Mouse (Mus musculus) lung, postnatal 0 days (tissue): ENCODE data around the gene Sdha. TPM values are rescaled to one million over a fixed set of nuclear protein-coding genes. Genes with fewer than 3 reads are reported as not detected.

Source experiments
- ATAC-seq: fragments of 200-750 bp; cut with Nextera tagmentation; 2 replicates; pipeline ENCODE4 v1.8.0; 2017; ENCODE audit warnings: moderate library complexity
- DNase-seq: peaks from one replicate; pipeline ENCODE4 v3.0.0-alpha.2; 2016; ENCODE audit warnings: low spot score
- H3K27ac ChIP-seq: fragments of 300-500 bp; sonication (generic); 2 replicates; pipeline ENCODE4 v1.5.1; 2014; ENCODE audit warnings: antibody characterized with exemption, mild to moderate bottlenecking, low read length, mixed read lengths
- H3K27me3 ChIP-seq: fragments of 300-500 bp; sonication (generic); replicated peaks from 2 replicates; pipeline ENCODE4 v1.6.1; 2014; ENCODE audit warnings: low read length, mixed read lengths; ENCODE audit not compliant: insufficient read depth
- H3K36me3 ChIP-seq: fragments of 300-500 bp; sonication (generic); 2 replicates; pipeline ENCODE4 v1.6.1; 2014; ENCODE audit warnings: low read length, mixed read lengths; ENCODE audit not compliant: insufficient read depth
- H3K4me1 ChIP-seq: fragments of 300-500 bp; sonication (generic); 2 replicates; pipeline ENCODE4 v1.6.1; 2014; ENCODE audit warnings: antibody characterized with exemption, low read depth, low read length, mixed read lengths; ENCODE audit not compliant: insufficient read depth
- H3K4me2 ChIP-seq: fragments of 300-500 bp; sonication (generic); replicated peaks from 2 replicates; pipeline ENCODE4 v1.6.1; 2014; ENCODE audit warnings: low read depth, mild to moderate bottlenecking, low read length, moderate library complexity, mixed read lengths
- H3K4me3 ChIP-seq: fragments of 300-500 bp; sonication (generic); 2 replicates; pipeline ENCODE4 v1.5.1; 2014; ENCODE audit warnings: low read depth, low read length
- H3K9ac ChIP-seq: fragments of 300-500 bp; sonication (generic); replicated peaks from 2 replicates; pipeline ENCODE4 v1.6.1; 2014; ENCODE audit warnings: low read depth, mild to moderate bottlenecking
- H3K9me3 ChIP-seq: fragments of 300-500 bp; sonication (generic); 2 replicates; pipeline ENCODE4 v1.6.1; 2016; ENCODE audit warnings: low read length, mixed read lengths
- CTCF ChIP-seq: IDR thresholded peaks from 2 replicates; pipeline ENCODE4 v1.5.1; 2016; ENCODE audit warnings: antibody characterized with exemption, mild to moderate bottlenecking
- EP300 ChIP-seq: IDR thresholded peaks from 2 replicates; pipeline ENCODE4 v1.6.1; 2016; ENCODE audit warnings: antibody characterized with exemption, mild to moderate bottlenecking, control low read depth
- WGBS: fragments of 180-500 bp; shearing (Covaris S2); extraction: QIAGEN DNeasy Blood & Tissue Kit; methylation state at CpG from one replicate; pipeline ENCODE4 v1.1.7; 2014; 5-methylcytosine and 5-hydroxymethylcytosine counted together
- polyA plus RNA-seq: library from polyadenylated mRNA; unstranded; fragments of >200 nt; fragmentation: Nextera tagmentation; extraction: Ambion mirVana; gene quantifications from 2 replicates; pipeline ENCODE4 v1.2.1, GENCODE M21; 2015

Sdha gene
- polyA plus RNA-seq, result 141 and 162 TPM in 2 replicates

DNA sequence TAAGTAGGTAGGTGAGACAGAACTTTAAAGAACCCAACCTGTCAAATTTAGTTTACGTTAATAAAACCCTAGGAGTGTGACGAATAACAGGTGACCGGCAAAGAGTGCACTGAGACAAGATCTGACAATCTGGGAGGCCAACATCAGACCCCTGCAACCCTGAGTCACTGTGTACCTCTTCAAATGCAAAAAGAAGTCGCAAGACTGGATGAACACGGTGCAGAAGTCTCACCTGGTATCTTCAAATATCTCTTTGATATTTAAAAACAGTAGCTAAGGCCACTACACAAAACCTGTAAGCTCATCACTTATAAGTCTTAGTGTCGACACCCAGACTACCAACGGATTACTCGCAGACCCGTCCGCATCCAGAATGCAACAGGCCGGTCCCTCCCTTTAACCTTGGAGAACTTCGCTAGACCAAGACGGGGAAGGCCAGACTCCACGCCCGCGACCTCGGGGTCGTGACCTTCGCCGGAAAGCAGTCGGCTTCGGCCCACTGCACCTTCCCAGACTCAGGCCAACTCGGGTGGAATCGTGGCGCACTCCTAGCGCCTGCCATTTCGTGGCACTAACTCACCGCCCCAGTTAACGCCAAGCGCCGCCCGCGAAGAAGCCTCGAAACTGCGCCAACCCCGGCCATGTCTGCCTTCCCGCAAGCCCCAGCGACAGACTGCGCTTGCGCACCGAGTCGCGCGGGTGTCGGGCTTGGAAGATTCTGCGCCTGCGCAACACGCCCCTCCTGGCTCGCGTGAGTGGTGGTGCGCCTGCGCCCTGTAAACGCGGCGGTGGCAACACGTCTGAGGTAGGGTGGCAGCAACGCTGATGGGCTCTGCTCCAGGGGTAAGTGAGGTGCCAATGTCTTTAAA, at the start of gene Sdha, which contains the start of gene Ccdc127:
Gene Sdha (minus strand): TSS at position 715 of the 869 bp plus-strand sequence.
Gene Ccdc127 (plus strand): TSS at position 744 of the 869 bp plus-strand sequence.
- TF ChIP-seq CTCF (peak; percentile 28), EP300 (no peak)
- ATAC-seq (peak; percentile 99), DNase-seq (peak; percentile 98)

GRCm38 (mm10) chr13:74399298-74399839, 49.3 kb upstream of the Sdha start, which contains the start of gene Ftl1-ps1:
Gene Ftl1-ps1, plus strand, starts transcription at chr13:74399694.
- no peaks in the 10 kb centered on the region for H3K36me3 ChIP-seq
- H3K27ac ChIP-seq, result no peak within 1 kb of the TSS
- DNase-seq (peak; percentile 6), ATAC-seq (peak; percentile 33; the same call in 1 of the 2 replicates)
- H3K9ac ChIP-seq, result no peak within 1 kb of the TSS
- 11% methylated on average over 11 of the region's 11 CpGs for WGBS
- no peaks in the 10 kb centered on the region for H3K9me3 ChIP-seq
- H3K27me3 ChIP-seq, result no peaks in the 10 kb centered on the region
- H3K4me1 ChIP-seq, result no peaks in the 10 kb centered on the region
- no peak within 1 kb of the TSS for H3K4me3 ChIP-seq
- H3K4me2 ChIP-seq, result no peak within 1 kb of the TSS
- no peak for TF ChIP-seq CTCF
- no peak for TF ChIP-seq EP300

More for the DNA sequence above, at the start of gene Sdha, which contains the start of gene Ccdc127:
- peak within 1 kb of the TSS; percentile 87 for H3K27ac ChIP-seq
- peak within 1 kb of the TSS; percentile 53 for H3K4me2 ChIP-seq
- WGBS, result 2% methylated on average over 57 of the region's 57 CpGs
- H3K36me3 ChIP-seq, result no peaks in the 10 kb centered on the region
- peak within 1 kb of the TSS; percentile 85 for H3K9ac ChIP-seq
- H3K4me3 ChIP-seq, result peak within 1 kb of the TSS; percentile 71
- H3K9me3 ChIP-seq, result no peaks in the 10 kb centered on the region
- H3K4me1 ChIP-seq, result peaks cover 5% of the 10 kb centered on the region; the same call in 1 of the 2 replicates
- no peaks in the 10 kb centered on the region for H3K27me3 ChIP-seq

DNA sequence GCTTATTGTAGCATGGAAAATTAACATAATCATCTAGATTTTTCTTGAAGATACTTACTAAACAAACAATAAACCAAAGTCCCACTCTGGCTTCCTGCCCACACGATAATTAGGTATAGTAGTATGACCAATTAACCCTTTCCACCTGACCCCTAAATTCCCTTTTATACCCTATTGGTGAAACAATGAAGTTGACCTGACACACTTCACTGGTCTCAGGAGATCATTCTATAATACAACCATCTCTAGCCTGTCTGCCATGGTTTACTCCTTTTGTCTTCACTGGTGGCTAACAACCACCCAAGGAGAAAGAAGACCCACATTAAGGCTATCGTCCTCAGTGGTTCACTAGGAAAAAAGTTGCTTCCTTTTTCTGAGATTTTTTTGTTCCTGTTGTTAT, 41.1 kb upstream of the Sdha start:
- Histone ChIP-seq H3K36me3 (no peaks in the 10 kb centered on the region), H3K9ac (no peak overlapping the region), H3K27ac (no peak overlapping the region), H3K4me3 (no peak overlapping the region), H3K4me2 (no peak overlapping the region), H3K4me1 (no peaks in the 10 kb centered on the region; the same call in 1 of the 2 replicates), H3K9me3 (no peaks in the 10 kb centered on the region), H3K27me3 (no peaks in the 10 kb centered on the region)
- WGBS, result 57% methylated on average over 2 of the region's 2 CpGs
- TF ChIP-seq CTCF (no peak), EP300 (no peak)
- ATAC-seq (no peak), DNase-seq (no peak)

- Histone ChIP-seq H3K27me3 (no peaks in the 10 kb centered on the region), H3K4me1 (no peaks in the 10 kb centered on the region; the same call in 1 of the 2 replicates), H3K9ac (peak within 1 kb of the TSS; percentile 50), H3K36me3 (no peaks in the 10 kb centered on the region), H3K4me3 (peak within 1 kb of the TSS; percentile 68), H3K9me3 (no peaks in the 10 kb centered on the region), H3K27ac (no peak within 1 kb of the TSS), H3K4me2 (peak within 1 kb of the TSS; percentile 53)
- 1% methylated on average over 14 of the region's 14 CpGs for WGBS
- DNase-seq (peak; percentile 90), ATAC-seq (peak; percentile 90)
- peak; percentile 11; the same call in 1 of the 2 replicates for TF ChIP-seq EP300
- TF ChIP-seq CTCF, result no peak
Measured at GRCm38 (mm10) chr13:74390371-74390990, 40.4 kb upstream of the Sdha start, which contains the start of gene Zfp72. Gene Zfp72, minus strand, starts transcription at chr13:74390836.

GRCm38 (mm10) chr13:74389730-74390129, 39.6 kb upstream of the Sdha start:
- TF ChIP-seq EP300, result no peak
- peak; percentile 30; the same call in 1 of the 2 replicates for TF ChIP-seq CTCF
- Histone ChIP-seq H3K9me3 (no peaks in the 10 kb centered on the region), H3K4me1 (no peaks in the 10 kb centered on the region; the same call in 1 of the 2 replicates), H3K27me3 (no peaks in the 10 kb centered on the region), H3K9ac (no peak overlapping the region), H3K4me2 (peak overlapping the region; percentile 53), H3K36me3 (no peaks in the 10 kb centered on the region), H3K27ac (no peak overlapping the region), H3K4me3 (peak overlapping the region; percentile 68; the same call in 1 of the 2 replicates)
- WGBS, result 58% methylated on average over 6 of the region's 6 CpGs
- DNase-seq, result no peak
- no peak for ATAC-seq
